Mouse (Mus musculus) embryo, embryonic 10.5 days (tissue): ENCODE measurements around the gene Ncor1.
"Not testable (repeated sequence)": the region's sequence is repeated elsewhere in the genome, so short reads cannot be mapped to it uniquely, and the experiment has no call there.

Experiments used
- DNase-seq: peaks from one replicate; pipeline ENCODE4 v3.0.0-alpha.2; 2015; ENCODE audit warnings: low spot score

The Ncor1 gene

DNA sequence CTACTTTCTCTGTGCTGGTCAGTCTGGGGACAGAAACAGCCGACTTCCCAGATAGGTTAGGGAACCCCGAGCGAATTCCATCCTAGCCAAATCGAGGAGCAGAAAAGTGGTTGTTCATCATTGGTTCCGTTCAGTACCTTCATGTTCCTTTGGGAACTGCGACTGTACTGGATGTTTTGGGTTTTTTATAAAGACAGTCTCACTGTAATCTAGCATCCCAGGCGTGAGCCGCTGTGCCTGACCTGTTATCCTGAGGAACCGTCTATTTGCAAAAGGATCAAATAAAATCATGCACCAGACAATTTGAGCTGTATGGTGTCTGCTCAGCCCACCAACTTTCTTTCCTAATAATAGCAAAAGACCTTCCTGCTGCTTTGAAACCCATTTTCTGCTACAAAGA is 439 bp upstream of the Ncor1 start:
- DNase-seq: no peak

DNA sequence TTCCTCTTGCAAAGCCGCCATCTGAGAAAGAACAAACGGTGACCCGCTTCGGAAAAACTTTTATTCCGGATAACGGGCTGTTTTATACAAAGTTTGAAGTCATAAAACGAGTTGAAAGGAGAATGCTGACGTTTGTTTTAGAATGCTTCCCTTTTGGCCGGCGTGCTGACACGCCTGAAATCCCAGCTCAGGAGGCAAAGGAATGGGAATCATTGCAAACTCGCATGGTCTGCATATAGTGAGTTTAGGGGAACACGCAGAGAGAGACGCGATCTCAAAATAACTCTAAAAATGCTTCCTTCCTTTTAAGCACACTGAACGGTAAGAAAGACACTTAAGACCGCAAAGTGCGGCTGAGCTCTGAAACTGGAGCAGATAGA is 460 bp downstream of the Ncor1 start:
- no peak for DNase-seq

DNA sequence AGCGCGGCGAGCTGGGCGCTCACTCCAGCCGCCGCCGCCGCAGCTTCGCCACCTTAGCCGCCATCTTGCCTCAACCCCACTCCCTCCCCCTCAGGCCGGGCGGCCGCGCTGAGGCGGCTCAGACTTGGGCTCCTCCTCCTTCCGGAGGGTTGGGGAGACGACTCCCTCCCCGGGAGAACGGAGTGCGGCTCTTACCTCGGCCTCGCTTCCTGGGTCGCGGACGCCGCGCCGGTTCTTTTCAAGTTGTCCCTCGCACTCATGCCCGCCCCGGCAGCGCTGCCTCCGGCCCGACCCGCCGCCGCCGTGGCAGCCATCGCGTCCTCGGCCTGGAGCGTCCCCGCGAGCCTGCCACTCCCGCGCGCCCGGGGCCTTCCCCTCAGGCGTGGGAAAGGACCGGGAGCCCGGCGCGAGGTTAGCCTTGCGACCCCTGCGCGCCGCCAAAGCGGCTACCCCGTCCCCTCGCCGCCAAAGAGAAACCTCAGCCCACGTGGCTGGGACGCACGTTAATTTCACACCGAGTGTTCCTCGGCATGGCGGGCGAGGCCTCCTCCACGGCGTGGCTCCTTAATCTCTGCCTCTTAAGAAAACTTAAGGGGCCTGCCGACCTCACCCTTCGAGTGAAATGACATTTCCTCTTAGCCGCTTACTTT is 975 bp downstream of the Ncor1 start:
- DNase-seq: peak; percentile 93

DNA sequence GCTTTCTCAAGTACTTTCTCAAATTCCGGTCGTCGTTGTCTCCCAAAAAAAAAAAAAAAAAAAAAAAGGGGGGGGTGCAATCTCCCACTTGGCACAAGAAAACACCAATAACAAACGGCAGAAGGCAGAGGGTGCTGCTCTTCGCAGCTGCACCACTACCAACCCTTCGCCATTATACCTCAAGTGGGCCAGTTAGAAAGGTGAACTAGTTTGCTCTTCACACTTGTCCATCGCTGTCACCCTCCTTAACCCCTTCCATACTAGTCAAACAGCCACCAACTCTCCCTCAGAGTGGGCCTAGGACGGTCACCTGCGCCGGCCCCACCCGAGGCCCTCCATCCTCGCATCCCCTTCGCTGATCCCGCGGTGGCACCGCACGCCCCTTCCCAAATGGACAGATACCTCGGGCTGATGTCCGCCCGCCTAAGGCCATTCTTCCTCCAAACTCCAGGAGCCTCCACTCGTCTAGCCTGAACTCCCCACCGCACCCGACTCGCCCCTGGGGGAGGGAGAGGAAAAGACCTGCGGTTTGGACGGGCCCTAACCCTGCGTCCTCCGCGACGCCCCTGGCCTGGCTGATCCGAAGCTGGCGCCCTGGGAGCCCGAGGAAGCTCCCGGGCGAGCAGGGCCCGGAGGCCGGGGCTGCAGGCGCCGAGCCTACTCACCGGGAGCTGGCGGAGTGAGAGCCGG is 1.7 kb downstream of the Ncor1 start:
- peak; percentile 73 for DNase-seq

DNA sequence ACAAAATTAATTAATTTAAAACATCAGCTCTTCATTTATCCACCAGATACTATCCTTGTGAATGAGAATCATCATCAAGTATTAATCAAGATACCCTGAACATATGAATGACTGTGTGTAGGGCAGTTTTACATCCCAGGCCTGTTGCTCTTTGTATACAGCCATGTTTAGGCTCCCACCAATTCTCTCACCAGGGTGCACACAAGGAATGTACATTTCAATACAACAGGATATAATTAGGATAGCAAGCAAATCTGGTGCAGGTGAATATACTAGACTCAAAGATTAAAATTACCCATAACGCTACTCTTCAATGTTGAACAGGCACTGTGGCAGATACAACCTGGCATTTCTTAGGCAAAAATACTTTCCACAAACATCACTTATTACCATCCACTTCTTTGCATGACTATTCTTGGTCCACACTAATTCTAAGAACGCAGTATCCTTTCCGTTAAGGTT is 2.3 kb downstream of the Ncor1 start:
- DNase-seq: peak; percentile 45

DNA sequence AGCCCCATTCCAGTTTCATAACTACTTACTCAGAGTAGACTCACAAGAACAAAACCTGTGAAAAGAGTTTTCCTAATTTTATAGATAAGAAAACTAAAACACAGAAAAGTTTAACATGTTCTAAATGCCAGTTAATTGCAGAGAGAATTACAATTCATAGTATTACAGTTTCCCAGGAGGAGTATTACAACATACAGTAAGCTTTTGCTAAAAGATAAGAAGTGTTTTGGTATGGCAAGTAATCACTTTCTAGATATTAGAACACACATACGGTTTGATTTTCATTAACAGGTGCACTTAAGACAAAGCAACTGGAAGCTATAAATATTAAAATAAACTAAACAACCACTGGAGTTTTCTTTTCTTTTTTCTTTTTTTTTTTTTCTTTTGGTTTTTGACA is 3.1 kb downstream of the Ncor1 start:
- DNase-seq: no peak

DNA sequence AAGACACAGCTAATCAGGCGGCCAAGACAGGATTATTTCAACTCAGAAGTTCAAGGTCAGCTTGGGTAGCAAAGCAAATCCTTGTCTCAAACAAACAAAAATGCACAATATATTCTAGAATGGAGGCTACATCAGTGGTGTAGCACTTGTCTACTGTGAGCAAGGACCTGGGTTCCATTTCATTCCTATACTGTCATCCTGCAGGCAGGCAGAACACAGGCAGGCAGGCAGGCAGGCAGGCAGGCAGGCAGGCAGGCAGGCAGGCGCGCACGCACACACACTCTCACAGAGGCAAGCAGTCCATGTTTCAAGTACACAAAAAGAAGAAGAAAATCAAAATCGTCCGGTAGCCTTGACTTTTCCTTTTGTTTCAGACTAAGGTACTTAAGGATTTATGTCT is 9.4 kb downstream of the Ncor1 start:
- no peak for DNase-seq

DNA sequence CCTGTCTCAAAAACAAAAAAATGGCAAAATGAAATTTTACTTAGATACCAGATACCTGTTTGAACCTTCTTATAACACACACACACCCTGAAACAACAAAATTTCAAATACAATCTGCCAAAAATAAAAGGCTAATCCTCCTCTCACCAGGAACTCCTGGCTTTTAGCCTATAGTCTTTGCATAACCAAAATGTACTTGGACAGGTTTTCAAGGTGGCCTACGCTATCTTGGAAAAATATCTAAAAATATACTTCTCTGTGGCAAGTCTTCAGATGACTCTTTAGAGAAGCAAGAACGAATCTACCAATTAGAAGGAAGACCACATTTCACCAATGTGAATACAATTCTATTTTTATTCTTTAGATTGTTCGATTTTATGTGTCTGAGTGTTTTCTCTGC is 12.5 kb downstream of the Ncor1 start:
- DNase-seq: no peak

DNA sequence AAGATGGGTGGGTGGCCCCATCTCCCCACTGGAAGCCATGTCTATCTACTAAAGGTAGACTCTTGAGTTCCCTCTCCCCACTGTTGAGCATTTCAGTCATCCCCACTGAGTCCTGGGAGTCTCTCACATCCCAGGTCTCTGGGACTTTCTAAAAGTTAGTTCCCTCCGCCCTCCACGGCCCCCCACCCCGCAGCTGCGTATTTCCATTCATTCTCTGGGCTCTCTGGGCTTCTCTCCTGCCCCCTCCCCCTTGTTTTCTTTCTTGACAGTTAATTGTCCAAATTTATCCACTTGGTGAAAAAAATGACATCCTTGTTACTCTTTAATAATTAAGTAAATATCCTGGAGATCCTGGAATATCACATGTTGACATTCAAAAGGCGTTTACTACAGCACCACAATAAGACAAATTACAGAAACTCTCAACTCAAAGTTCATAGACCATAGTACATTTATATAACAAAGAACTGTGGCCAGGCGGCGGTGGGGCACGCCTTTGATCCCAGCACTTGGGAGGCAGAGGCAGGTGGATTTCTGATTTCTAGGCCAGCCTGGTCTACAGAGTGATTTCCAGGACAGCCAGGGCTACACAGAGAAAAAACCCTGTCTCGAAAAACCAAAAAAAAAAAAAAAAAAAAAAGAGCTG is 17.5 kb downstream of the Ncor1 start:
- DNase-seq: no peak

DNA sequence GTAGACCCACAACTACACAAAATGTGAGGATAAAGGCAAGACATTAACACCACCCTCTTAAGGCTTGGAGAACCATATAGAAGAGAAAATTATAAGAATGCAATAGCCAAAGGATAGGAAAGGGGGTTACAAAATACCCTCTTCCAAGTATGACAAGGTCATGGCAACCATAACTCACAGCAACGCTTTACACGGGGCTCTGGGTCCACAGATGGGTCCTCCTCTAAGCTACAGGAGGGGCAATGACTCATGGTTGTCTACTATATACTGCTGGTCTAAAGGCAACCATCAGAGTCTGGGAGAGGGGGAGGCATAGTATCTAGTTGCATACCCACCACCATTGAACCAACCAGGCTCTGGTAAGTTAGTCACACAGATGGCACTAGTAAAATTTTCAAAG is 26.1 kb downstream of the Ncor1 start:
- no peak for DNase-seq

DNA sequence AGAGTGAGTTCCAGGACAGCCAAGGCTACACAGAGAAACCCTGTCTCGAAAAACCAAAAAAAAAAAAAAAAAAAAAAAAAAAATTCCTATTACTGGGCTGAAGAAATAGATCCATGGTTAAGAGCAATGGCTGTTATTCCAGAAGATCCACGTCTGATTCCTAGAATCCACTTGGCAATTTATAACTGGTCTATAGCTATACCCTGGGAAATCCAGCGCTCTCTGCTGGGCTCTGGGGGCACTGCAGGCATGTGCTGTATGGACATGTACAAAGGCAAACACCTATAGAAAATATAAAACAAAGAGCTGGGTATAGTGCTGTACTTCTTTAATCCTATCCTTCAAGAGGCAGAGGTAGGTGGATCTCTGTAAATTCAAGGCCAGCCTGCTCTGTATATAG is 31.2 kb downstream of the Ncor1 start:
- DNase-seq: no peak

DNA sequence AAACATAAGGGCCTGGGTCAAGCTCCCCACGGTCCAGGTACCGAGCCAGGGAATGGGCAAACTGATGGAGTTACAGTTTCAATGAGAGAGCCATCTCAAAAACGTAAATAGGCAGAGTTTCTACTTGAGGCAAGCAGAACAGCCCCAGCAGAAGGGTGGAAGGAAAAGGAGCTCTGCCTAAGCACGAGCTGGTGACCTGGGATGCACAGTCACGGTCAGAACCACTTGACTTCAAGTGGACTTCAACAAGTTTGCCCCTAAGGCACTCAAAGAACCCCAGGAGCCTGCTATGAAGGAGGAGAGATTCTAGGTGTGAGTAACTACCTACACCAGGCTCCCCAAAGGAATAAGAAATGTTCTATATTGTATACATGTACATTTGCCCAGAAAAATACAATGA is 32.1 kb downstream of the Ncor1 start:
- no peak for DNase-seq

DNA sequence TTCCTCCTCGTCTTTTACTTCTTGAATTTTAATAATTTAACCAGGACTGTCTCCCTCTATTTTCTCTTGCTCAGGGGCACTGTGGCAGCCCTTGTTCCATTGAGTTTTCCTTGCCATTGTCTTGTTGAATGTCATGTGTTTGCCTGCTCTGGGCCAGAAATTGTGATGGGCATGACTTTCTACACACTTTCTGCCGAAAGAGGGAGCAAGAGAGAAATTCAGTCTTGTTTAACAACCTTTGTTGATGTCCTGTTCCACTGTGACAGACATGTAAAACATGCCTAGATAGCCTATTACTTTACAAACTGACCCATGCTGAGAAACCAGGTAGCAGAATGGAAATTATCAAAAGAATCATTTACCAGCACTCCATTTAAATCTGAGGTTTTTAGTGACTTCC is 33.8 kb downstream of the Ncor1 start:
- no peak for DNase-seq

DNA sequence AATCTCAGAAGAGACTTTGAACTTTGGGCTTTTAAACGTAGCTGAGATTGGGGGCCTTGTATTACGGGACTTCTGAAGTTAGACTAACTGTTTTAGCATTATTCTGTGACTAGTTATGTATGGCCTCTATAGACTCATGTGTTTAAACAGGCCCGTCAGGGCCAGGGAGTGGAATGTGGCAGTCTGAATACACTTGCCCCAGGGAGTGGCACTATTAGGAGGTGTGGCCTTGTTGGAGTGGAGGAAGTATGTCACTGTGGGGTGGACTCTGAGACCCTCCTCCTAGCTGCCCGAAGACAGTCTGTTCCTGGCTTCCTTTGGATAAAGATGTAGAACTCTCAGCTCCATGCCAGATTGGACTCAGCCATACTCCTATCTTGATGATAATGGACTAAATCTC is 43.3 kb downstream of the Ncor1 start:
- DNase-seq: no peak

DNA sequence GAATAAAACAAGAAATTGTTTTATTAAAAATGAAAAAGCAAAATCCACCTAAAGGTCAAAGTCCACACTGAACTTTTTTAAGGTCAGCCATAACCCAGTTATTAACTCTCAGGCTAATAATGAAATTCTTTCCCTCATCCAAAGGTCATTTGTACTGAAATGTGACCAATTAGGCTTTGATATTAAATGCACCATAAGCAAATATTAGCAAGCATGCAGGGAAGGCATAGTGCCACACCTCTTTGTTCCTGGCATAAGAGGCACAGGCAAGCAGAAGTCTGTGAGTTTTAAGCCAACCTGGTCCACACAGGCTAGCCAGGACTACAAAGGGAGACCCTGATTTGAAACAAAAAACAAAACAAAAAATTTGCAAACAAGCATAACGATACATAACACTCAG is 48.7 kb downstream of the Ncor1 start:
- no peak for DNase-seq

DNA sequence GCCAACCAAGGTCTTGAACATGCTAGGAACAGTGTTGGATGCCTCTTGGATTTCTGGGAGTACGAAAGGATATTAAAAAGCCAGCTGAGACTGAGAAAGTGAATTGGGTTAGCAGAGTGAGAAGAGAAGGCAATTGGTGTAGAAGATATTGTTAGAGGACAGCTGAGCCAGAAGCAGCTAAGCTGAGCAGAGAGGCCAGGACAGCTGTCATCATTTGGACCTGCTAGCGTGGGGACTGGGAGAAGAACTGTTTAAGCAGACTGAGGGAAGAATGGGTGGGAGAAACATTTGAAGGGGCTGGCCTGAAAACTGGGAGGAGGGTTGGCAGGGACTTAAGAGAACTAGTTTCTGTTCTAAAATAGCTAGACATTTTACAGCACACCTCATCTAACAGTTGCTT is 49.5 kb downstream of the Ncor1 start:
- no peak for DNase-seq

DNA sequence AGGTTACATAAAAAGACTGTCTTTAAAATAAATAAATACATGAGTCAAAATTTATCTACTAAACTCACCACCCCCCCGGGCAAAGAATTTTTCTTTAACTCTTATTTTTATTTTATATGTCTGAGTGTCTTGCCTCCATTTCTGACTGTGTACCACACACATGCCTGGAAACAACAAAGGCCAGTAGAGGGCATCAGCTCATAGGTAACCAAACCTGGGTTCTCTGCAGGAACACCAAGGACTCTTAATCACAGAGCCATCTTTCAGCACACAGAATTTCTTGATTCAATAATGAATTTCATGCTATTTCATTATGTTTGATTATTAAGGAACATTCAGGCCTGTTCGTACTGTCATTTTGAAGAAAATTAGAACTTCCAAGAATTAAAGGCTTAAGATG is 61.9 kb downstream of the Ncor1 start:
- DNase-seq: peak; percentile 61

DNA sequence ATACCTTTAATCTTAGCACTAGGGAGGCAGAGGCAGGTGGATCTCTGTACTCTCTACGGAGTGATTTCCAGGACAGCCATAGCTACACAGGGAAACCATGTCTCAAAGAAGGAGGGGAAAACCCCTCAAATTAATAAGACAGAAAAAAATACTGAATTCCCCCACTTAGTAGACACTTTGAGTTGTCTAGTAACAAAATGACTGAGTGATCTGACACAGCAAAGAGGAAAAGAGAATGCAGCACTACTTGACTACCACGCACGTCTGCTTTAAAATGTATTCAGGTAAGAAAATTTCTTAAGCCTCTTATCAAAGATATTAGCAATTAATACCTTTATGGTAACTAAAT is 70.0 kb downstream of the Ncor1 start:
- DNase-seq: no peak

DNA sequence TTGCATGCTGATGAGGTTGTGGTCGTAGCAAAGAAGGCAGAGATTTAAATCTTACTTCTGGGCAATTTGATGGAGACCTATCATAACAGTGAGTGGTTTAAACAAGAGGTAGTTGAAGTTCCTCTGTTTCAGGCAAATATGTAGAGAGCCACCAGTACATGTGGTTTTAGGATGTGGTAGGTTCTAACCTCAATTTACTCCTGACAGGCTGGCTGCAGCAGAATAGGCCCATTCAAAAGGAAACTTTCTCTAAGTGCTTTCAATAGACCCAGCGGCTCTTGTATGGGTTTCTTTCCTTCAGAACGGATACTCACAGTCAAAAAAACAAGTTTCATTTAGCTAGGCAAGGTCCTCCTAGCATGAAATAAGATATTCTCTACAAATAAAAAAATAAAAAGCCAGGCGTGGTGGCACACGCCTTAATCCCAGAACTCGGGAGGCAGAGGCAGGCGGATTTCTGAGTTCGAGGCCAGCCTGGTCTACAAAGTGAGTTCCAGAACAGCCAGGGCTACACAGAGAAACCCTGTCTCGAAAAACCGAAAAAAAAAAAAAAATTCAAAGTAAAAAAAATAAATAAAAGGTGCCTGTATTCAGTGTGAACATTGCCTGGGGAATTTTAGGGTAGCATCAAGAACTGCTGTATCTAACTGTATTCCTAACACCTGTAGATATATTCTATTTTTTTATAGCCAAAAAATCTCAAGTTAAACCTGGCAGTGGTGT is 70.6 kb downstream of the Ncor1 start:
- DNase-seq: no peak

DNA sequence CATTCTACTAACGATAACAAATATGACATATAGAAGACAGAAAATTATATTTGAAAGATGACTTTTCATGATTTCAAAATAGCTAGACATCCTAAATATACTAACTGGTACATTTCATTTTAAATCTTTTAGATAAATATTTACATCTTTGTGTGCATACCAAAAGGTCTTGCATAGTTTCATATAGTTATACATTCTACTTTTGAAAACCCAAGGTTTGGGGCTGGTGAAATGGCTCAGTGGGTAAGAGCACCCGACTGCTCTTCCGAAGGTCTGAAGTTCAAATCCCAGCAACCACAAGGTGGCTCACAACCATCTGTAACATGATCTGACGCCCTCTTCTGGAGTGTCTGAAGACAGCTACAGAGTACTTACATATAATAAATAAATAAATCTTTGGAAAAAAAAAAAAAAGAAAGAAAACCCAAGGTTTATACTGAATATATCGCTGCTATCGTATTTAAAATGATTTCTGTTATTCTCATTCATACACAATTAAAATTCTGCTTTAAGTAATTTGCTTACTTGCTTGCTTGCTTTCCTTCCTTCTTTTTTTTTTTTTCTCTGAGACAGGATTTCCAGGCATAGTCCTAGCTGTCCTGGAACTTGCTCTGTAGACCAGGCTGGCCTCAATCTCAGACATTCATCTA is 81.0 kb downstream of the Ncor1 start:
- not testable (repeated sequence) for DNase-seq

DNA sequence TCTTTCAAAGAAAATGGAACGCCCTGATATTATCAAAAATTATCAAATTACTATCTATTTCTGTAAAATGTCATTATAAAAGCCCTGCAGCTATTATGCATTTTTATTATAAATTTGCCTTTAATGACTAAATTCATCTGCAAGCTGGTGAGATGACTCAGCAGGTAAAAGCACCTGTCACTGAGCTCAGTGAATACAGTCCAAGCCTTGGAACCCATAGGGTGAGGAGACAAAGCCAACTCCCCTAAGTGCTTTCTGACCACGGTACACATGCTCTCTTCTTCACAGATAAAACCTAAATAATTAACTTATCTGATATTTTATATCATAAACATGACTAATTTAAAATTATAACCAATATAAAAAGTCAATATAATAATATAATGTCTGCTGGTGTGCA is 86.6 kb downstream of the Ncor1 start:
- no peak for DNase-seq

DNA sequence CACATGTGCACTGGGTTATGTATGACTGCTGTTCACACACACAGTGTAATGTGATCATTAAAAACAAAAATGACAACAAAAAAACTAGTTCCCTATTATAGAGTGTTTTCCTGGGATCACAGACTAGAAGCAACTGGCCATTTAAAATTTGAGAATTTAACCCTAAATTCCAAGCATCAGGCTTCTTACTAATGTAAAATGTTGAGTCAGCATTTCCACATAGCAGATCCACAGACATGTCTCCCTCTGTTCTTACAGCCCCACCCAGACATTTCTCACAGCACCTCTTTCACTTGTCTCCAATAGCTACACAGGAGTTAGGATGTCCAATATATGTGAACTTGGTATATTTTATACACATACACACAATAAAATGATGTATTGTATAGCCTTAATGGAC is 88.4 kb downstream of the Ncor1 start:
- DNase-seq: no peak

DNA sequence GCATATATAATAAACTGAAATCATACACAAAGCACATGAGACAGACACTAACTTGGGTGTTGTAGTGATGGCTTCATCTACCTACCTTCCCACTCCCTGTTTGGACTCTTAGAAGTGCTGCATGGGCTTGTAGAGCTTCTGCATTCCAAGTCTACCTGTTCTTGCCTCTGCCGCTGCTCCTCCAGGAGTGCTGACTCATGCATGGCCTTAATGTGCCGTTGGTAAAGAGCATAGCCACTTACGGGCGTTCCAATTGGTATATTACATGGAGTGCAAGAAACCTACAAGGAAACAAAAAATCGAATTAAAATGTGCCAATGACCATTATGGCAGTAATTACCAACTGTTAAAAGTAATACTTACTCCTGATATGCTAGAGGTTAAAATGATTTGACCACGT is 91.5 kb downstream of the Ncor1 start:
- no peak for DNase-seq
